Mouse (Mus musculus) embryonic facial prominence, embryonic 12.5 days (tissue): ENCODE results near the gene Sla2. TPM values are rescaled to one million over a fixed set of nuclear protein-coding genes. Genes with fewer than 3 reads are reported as not detected.
"Not testable (repeated sequence)": the region's sequence is repeated elsewhere in the genome, so short reads cannot be mapped to it uniquely, and the experiment has no call there.

ENCODE experiments used
- ATAC-seq: fragments of 200-750 bp; cut with Nextera tagmentation; 2 replicates; pipeline ENCODE4 v1.8.0; 2017; ENCODE audit not compliant: insufficient number of reproducible peaks, insufficient read depth, low FRiP score, low TSS enrichment
- H3K27ac ChIP-seq: fragments of 300-500 bp; sonication (generic); 2 replicates; pipeline ENCODE4 v1.5.1; 2016; ENCODE audit warnings: mild to moderate bottlenecking
- H3K27me3 ChIP-seq: fragments of 300-500 bp; sonication (generic); 2 replicates; pipeline ENCODE4 v1.6.1; 2016; ENCODE audit warnings: mild to moderate bottlenecking, moderate library complexity
- H3K36me3 ChIP-seq: fragments of 300-500 bp; sonication (generic); 2 replicates; pipeline ENCODE4 v1.6.1; 2016; ENCODE audit warnings: mild to moderate bottlenecking
- H3K4me1 ChIP-seq: fragments of 300-500 bp; sonication (generic); 2 replicates; pipeline ENCODE4 v1.6.1; 2016
- H3K4me2 ChIP-seq: fragments of 300-500 bp; sonication (generic); replicated peaks from 2 replicates; pipeline ENCODE4 v1.6.1; 2016; ENCODE audit warnings: mild to moderate bottlenecking, moderate library complexity
- H3K4me3 ChIP-seq: fragments of 300-500 bp; sonication (generic); 2 replicates; pipeline ENCODE4 v1.5.1; 2016; ENCODE audit warnings: mild to moderate bottlenecking
- H3K9ac ChIP-seq: fragments of 300-500 bp; sonication (generic); 2 replicates; pipeline ENCODE4 v1.6.1; 2016; ENCODE audit warnings: mild to moderate bottlenecking, moderate library complexity
- H3K9me3 ChIP-seq: fragments of 300-500 bp; sonication (generic); 2 replicates; pipeline ENCODE4 v1.6.1; 2016; ENCODE audit warnings: mild to moderate bottlenecking, moderate library complexity
- WGBS: fragments of 180-500 bp; shearing (Covaris S2); methylation state at CpG from one replicate; pipeline ENCODE4 v1.1.7; 2016; 5-methylcytosine and 5-hydroxymethylcytosine counted together
- polyA plus RNA-seq: library from polyadenylated mRNA; unstranded; fragments of >200 nt; fragmentation: Nextera tagmentation; extraction: Ambion mirVana; gene quantifications from 2 replicates; pipeline ENCODE4 v1.2.1, GENCODE M21; 2016

Sla2 gene
- polyA plus RNA-seq, 1 experiment from 2014 or later, result 0.31 TPM

GRCm38 (mm10) chr2:156919796-156920195 lies 32.8 kb upstream of the Sla2 start:
- no peak overlapping the region for H3K4me3 ChIP-seq
- H3K27ac ChIP-seq, result no peak overlapping the region
- H3K36me3 ChIP-seq, result no peaks in the 10 kb centered on the region
- ATAC-seq, result no peak
- no peak overlapping the region for H3K9ac ChIP-seq
- no peaks in the 10 kb centered on the region for H3K27me3 ChIP-seq
- H3K4me1 ChIP-seq, result peaks cover 5% of the 10 kb centered on the region; the same call in 1 of the 2 replicates
- 67% methylated on average over 2 of the region's 2 CpGs for WGBS
- H3K4me2 ChIP-seq, result no peak overlapping the region
- 0 out of 2 replicates have a peak, but pooled peaks cover 4% of the 10 kb centered on the region for H3K9me3 ChIP-seq

- H3K4me1 ChIP-seq, H3K27ac ChIP-seq, H3K4me2 ChIP-seq, H3K4me3 ChIP-seq, H3K9ac ChIP-seq, H3K27me3 ChIP-seq, ATAC-seq, H3K9me3 ChIP-seq, H3K36me3 ChIP-seq: not testable (repeated sequence)
- WGBS, result 89% methylated on average over 11 of the region's 11 CpGs
Measured at GRCm38 (mm10) chr2:156919191-156919590, 32.2 kb upstream of the Sla2 start.

GRCm38 (mm10) chr2:156918562-156918961 lies 31.6 kb upstream of the Sla2 start:
- H3K27me3 ChIP-seq, result no peaks in the 10 kb centered on the region
- no peak overlapping the region for H3K27ac ChIP-seq
- no peaks in the 10 kb centered on the region for H3K4me1 ChIP-seq
- H3K36me3 ChIP-seq, result no peaks in the 10 kb centered on the region
- H3K4me3 ChIP-seq, result no peak overlapping the region
- ATAC-seq, result no peak
- no peak overlapping the region for H3K4me2 ChIP-seq
- H3K9me3 ChIP-seq, result 0 out of 2 replicates have a peak, but pooled peaks cover 4% of the 10 kb centered on the region
- no peak overlapping the region for H3K9ac ChIP-seq
- WGBS, result 59% methylated on average over 4 of the region's 4 CpGs

- no peaks in the 10 kb centered on the region for H3K36me3 ChIP-seq
- WGBS, result 69% methylated on average over 3 of the region's 3 CpGs
- H3K9me3 ChIP-seq, result 0 out of 2 replicates have a peak, but pooled peaks cover 4% of the 10 kb centered on the region
Measured at GRCm38 (mm10) chr2:156916419-156917125, 29.6 kb upstream of the Sla2 start.

GRCm38 (mm10) chr2:156915559-156915958 lies 28.6 kb upstream of the Sla2 start:
- 0 out of 2 replicates have a peak, but pooled peaks cover 4% of the 10 kb centered on the region for H3K9me3 ChIP-seq
- no peak for ATAC-seq
- H3K4me2 ChIP-seq, result no peak overlapping the region
- H3K4me3 ChIP-seq, result no peak overlapping the region
- no peaks in the 10 kb centered on the region for H3K27me3 ChIP-seq
- no peak overlapping the region for H3K9ac ChIP-seq
- no peaks in the 10 kb centered on the region for H3K4me1 ChIP-seq
- no peak overlapping the region for H3K27ac ChIP-seq
- no peaks in the 10 kb centered on the region for H3K36me3 ChIP-seq
- 81% methylated on average over 3 of the region's 3 CpGs for WGBS

More at GRCm38 (mm10) chr2:156916419-156917125, 29.6 kb upstream of the Sla2 start:
- H3K27me3 ChIP-seq, result no peaks in the 10 kb centered on the region
- H3K4me2 ChIP-seq, result no peak overlapping the region
- no peaks in the 10 kb centered on the region for H3K4me1 ChIP-seq
- no peak overlapping the region for H3K9ac ChIP-seq
- no peak for ATAC-seq
- H3K27ac ChIP-seq, result no peak overlapping the region
- H3K4me3 ChIP-seq, result no peak overlapping the region

GRCm38 (mm10) chr2:156913191-156913590 lies 26.2 kb upstream of the Sla2 start:
- Histone ChIP-seq H3K4me3 (no peak overlapping the region), H3K4me1 (no peaks in the 10 kb centered on the region), H3K9ac (no peak overlapping the region), H3K9me3 (0 out of 2 replicates have a peak, but pooled peaks cover 4% of the 10 kb centered on the region), H3K4me2 (no peak overlapping the region), H3K27me3 (no peaks in the 10 kb centered on the region), H3K36me3 (no peaks in the 10 kb centered on the region), H3K27ac (no peak overlapping the region)
- 74% methylated on average over 5 of the region's 5 CpGs for WGBS
- ATAC-seq, result no peak

- not testable (repeated sequence) for H3K36me3 ChIP-seq, ATAC-seq, H3K9ac ChIP-seq, H3K9me3 ChIP-seq, H3K27me3 ChIP-seq, H3K27ac ChIP-seq, H3K4me1 ChIP-seq, H3K4me3 ChIP-seq, H3K4me2 ChIP-seq
- 38% methylated on average over 4 of the region's 4 CpGs for WGBS
Measured at GRCm38 (mm10) chr2:156905931-156906330, 18.9 kb upstream of the Sla2 start.

GRCm38 (mm10) chr2:156904976-156905717 lies 18.2 kb upstream of the Sla2 start:
- no peak overlapping the region for H3K27ac ChIP-seq
- H3K4me2 ChIP-seq, result no peak overlapping the region
- no peak overlapping the region for H3K9ac ChIP-seq
- ATAC-seq, result no peak
- H3K27me3 ChIP-seq, result no peaks in the 10 kb centered on the region
- no peaks in the 10 kb centered on the region for H3K9me3 ChIP-seq
- no peak overlapping the region for H3K4me3 ChIP-seq
- no peaks in the 10 kb centered on the region for H3K4me1 ChIP-seq
- WGBS, result 28% methylated on average over 6 of the region's 6 CpGs
- no peaks in the 10 kb centered on the region for H3K36me3 ChIP-seq

- H3K4me2 ChIP-seq, result no peak overlapping the region
- no peak overlapping the region for H3K27ac ChIP-seq
- H3K27me3 ChIP-seq, result no peaks in the 10 kb centered on the region
- no peaks in the 10 kb centered on the region for H3K4me1 ChIP-seq
- ATAC-seq, result no peak
- no peak overlapping the region for H3K4me3 ChIP-seq
- H3K36me3 ChIP-seq, result no peaks in the 10 kb centered on the region
- no peak overlapping the region for H3K9ac ChIP-seq
- WGBS, result 24% methylated on average over 2 of the region's 2 CpGs
- no peaks in the 10 kb centered on the region for H3K9me3 ChIP-seq
Measured at GRCm38 (mm10) chr2:156903367-156903766, 16.4 kb upstream of the Sla2 start.

GRCm38 (mm10) chr2:156902411-156902810 lies 15.4 kb upstream of the Sla2 start:
- H3K4me3 ChIP-seq, H3K9ac ChIP-seq: not testable (repeated sequence)
- WGBS, result 75% methylated on average over 4 of the region's 4 CpGs

GRCm38 (mm10) chr2:156901883-156902282 lies 14.9 kb upstream of the Sla2 start:
- no peak overlapping the region for H3K4me3 ChIP-seq
- H3K27me3 ChIP-seq, result no peaks in the 10 kb centered on the region
- no peak overlapping the region for H3K27ac ChIP-seq
- no peak overlapping the region for H3K9ac ChIP-seq
- WGBS, result 80% methylated on average over 6 of the region's 6 CpGs
- no peaks in the 10 kb centered on the region for H3K4me1 ChIP-seq
- H3K9me3 ChIP-seq, result no peaks in the 10 kb centered on the region
- H3K36me3 ChIP-seq, result no peaks in the 10 kb centered on the region
- no peak for ATAC-seq
- no peak overlapping the region for H3K4me2 ChIP-seq

More at GRCm38 (mm10) chr2:156902411-156902810, 15.4 kb upstream of the Sla2 start:
- not testable (repeated sequence) for H3K9me3 ChIP-seq, H3K27ac ChIP-seq, H3K27me3 ChIP-seq, H3K4me1 ChIP-seq, H3K36me3 ChIP-seq, H3K4me2 ChIP-seq, ATAC-seq

GRCm38 (mm10) chr2:156901344-156901743 lies 14.4 kb upstream of the Sla2 start:
- WGBS, result 88% methylated on average over 2 of the region's 2 CpGs
- H3K4me2 ChIP-seq, result no peak overlapping the region
- H3K4me3 ChIP-seq, result no peak overlapping the region
- H3K27ac ChIP-seq, result no peak overlapping the region
- ATAC-seq, result no peak
- no peaks in the 10 kb centered on the region for H3K9me3 ChIP-seq
- no peaks in the 10 kb centered on the region for H3K4me1 ChIP-seq
- no peak overlapping the region for H3K9ac ChIP-seq
- H3K36me3 ChIP-seq, result no peaks in the 10 kb centered on the region
- no peaks in the 10 kb centered on the region for H3K27me3 ChIP-seq
